ENCODE assay signal across 17 mouse cellular contexts in genomic region chr3:107597586-107598389, GRCm38 (mm10). TPM values are rescaled to one million over a fixed set of nuclear protein-coding genes. Genes with fewer than 3 reads are reported as not detected.
DNase-seq lines count a peak whose midpoint lies in the region; ATAC-seq and TF ChIP-seq lines count a peak whose summit lies in the region.
"Had no signal": no experiment of that assay in that cellular context is flagged by ENCODE, and none has a peak within 500 bp of the region (broad histone marks: within the 10 kb centered on the region; RNA-seq: fewer than 3 reads in every experiment).

No protein-coding gene starts in this region.

- ATAC-seq in midbrain, embryonic 15.5 days (replicated peaks): no peak
- ATAC-seq in limb, embryonic 12.5 days (ENCODE audit: insufficient number of reproducible peaks, insufficient read depth, low FRiP score, low TSS enrichment, low read depth): no peak

- TF ChIP-seq CTCF in gastrocnemius, adult 2 months (IDR thresholded peaks at IDR 0.05): no peak
- TF ChIP-seq CTCF in cerebellum, adult 2 months (IDR thresholded peaks at IDR 0.05; ENCODE audit: borderline replicate concordance, insufficient read depth, low read depth, low read length): no peak

- no peak overlapping the region for H3K27ac ChIP-seq in gastrocnemius, adult 2 months
- no peak overlapping the region for H3K27ac ChIP-seq in midbrain, embryonic 10.5 days (replicated peaks)
- no peak overlapping the region for H3K27ac ChIP-seq in midbrain, embryonic 15.5 days
- H3K27ac ChIP-seq in limb, embryonic 12.5 days: no peak overlapping the region
- H3K27ac ChIP-seq in cerebellum, adult 2 months (ENCODE audit: insufficient read depth, low read length): no peak overlapping the region

- no peak overlapping the region for H3K4me3 ChIP-seq in gastrocnemius, adult 2 months
- no peak overlapping the region; the same call in 1 of the 2 replicates for H3K4me3 ChIP-seq in midbrain, embryonic 10.5 days
- no peak overlapping the region for H3K4me3 ChIP-seq in midbrain, embryonic 15.5 days
- H3K4me3 ChIP-seq in limb, embryonic 12.5 days (replicated peaks): peak overlapping the region; percentile 63
- H3K4me3 ChIP-seq in cerebellum, adult 2 months (replicated peaks; ENCODE audit: insufficient read depth, low read depth, low read length): no peak overlapping the region

- TF ChIP-seq POLR2A in cerebellum, adult 2 months (IDR thresholded peaks at IDR 0.05; ENCODE audit: borderline replicate concordance, insufficient read depth, low read length): no peak

- H3K4me2 ChIP-seq in midbrain, embryonic 15.5 days: no peak overlapping the region
- H3K4me2 ChIP-seq in limb, embryonic 12.5 days: peak overlapping the region; percentile 92

- peak; percentile 12 for DNase-seq in gastrocnemius, adult 2 months
- DNase-seq in gastrocnemius, postnatal 4 days (ENCODE audit: low spot score in 2 of 2): no peak
- DNase-seq in midbrain, embryonic 10.5 days (ENCODE audit: low spot score): peak; percentile 47
- peak; percentile 55 for DNase-seq in embryo, embryonic 11 days
- no peak for DNase-seq in cerebellum, adult 2 months
- no peak for DNase-seq in ovary, adult 18-20 months (ENCODE audit: low spot score)
- DNase-seq: cerebellum, adult 18-20 months; heart, postnatal 36 days; left cerebral cortex, postnatal 4 days; lung, adult 2 months; thymus, postnatal 14 days had no signal

- no peak overlapping the region for H3K9ac ChIP-seq in midbrain, embryonic 15.5 days
- no peak overlapping the region; the same call in 1 of the 2 replicates for H3K9ac ChIP-seq in limb, embryonic 12.5 days (replicated peaks)

- H3K4me1 ChIP-seq in midbrain, embryonic 10.5 days: peaks cover 32% of the 10 kb centered on the region
- peaks cover 19% of the 10 kb centered on the region for H3K4me1 ChIP-seq in midbrain, embryonic 15.5 days
- peaks cover 64% of the 10 kb centered on the region for H3K4me1 ChIP-seq in limb, embryonic 12.5 days (replicated peaks)
- no peaks in the 10 kb centered on the region; the same call in 1 of the 2 replicates for H3K4me1 ChIP-seq in cerebellum, adult 2 months (ENCODE audit: control insufficient read depth, insufficient read depth, low read length)

- no peaks in the 10 kb centered on the region for H3K9me3 ChIP-seq in midbrain, embryonic 10.5 days (replicated peaks)
- H3K9me3 ChIP-seq in midbrain, embryonic 15.5 days: no peaks in the 10 kb centered on the region
- no peaks in the 10 kb centered on the region for H3K9me3 ChIP-seq in limb, embryonic 12.5 days

- H3K36me3 ChIP-seq in midbrain, embryonic 10.5 days: no peaks in the 10 kb centered on the region
- H3K36me3 ChIP-seq in midbrain, embryonic 15.5 days (replicated peaks): no peaks in the 10 kb centered on the region
- 0 out of 2 replicates have a peak, but pooled peaks cover 7% of the 10 kb centered on the region for H3K36me3 ChIP-seq in limb, embryonic 12.5 days

- intact Hi-C loops in gastrocnemius, adult 2 months (cut with DNase I): no loop called here

- 3% methylated on average over 22 of the region's 22 CpGs for WGBS in midbrain, embryonic 10.5 days
- 5% methylated on average over 22 of the region's 22 CpGs for WGBS in midbrain, embryonic 15.5 days
- WGBS in limb, embryonic 12.5 days: 7% methylated on average over 22 of the region's 22 CpGs
- 34% methylated on average over 22 of the region's 22 CpGs for WGBS in cerebellum, adult 2 months

- peaks cover 97% of the 10 kb centered on the region for H3K27me3 ChIP-seq in midbrain, embryonic 10.5 days (ENCODE audit: low read depth, poor library complexity, severe bottlenecking)
- H3K27me3 ChIP-seq in midbrain, embryonic 15.5 days (replicated peaks): peaks cover 69% of the 10 kb centered on the region
- peaks cover 86% of the 10 kb centered on the region for H3K27me3 ChIP-seq in limb, embryonic 12.5 days
- peaks cover 21% of the 10 kb centered on the region; the same call in 1 of the 2 replicates for H3K27me3 ChIP-seq in cerebellum, adult 2 months (ENCODE audit: control insufficient read depth, insufficient read depth, low read length)

RNA-seq across cellular contexts. Expression of gene Alx3, which starts 3.0 kb away (rescaled TPM):
- not detected for total RNA-seq in gastrocnemius, adult 2 months (2021)
- total RNA-seq in gastrocnemius, postnatal 4 days (2021): not detected
- 4.9 and 6.7 TPM in 2 replicates for polyA plus RNA-seq in midbrain, embryonic 10.5 days (2016; fragmentation: Nextera tagmentation; extraction: Ambion mirVana)
- polyA plus RNA-seq in midbrain, embryonic 15.5 days (2015; fragmentation: Nextera tagmentation; extraction: Ambion mirVana): 1.0 and 1.2 TPM in 2 replicates
- 14.5 and 15.1 TPM in 2 replicates for polyA plus RNA-seq in limb, embryonic 12.5 days (2016; fragmentation: Nextera tagmentation; extraction: Ambion mirVana)
- polyA plus RNA-seq in cerebellum, adult 2 months (2012; rRNA removed): 0.08 and 0.30 TPM in 2 replicates
- total RNA-seq: granulocyte monocyte progenitor cell, adult 5-6 weeks; heart, postnatal 36 days; megakaryocyte, adult 5-6 weeks had no signal
- polyA plus RNA-seq: lung, adult 2 months had no signal

RNA-seq across cellular contexts. Expression of gene Gm10961, which starts 33.3 kb away (rescaled TPM):
- not detected for total RNA-seq in gastrocnemius, adult 2 months (2021)
- total RNA-seq in gastrocnemius, postnatal 4 days (2021): not detected
- not detected in 2 replicates for polyA plus RNA-seq in midbrain, embryonic 10.5 days (2016; fragmentation: Nextera tagmentation; extraction: Ambion mirVana)
- polyA plus RNA-seq in midbrain, embryonic 15.5 days (2015; fragmentation: Nextera tagmentation; extraction: Ambion mirVana): not detected in 2 replicates
- not detected in 2 replicates for polyA plus RNA-seq in limb, embryonic 12.5 days (2016; fragmentation: Nextera tagmentation; extraction: Ambion mirVana)
- not detected in 2 replicates for polyA plus RNA-seq in cerebellum, adult 2 months (2012; rRNA removed)
- total RNA-seq: granulocyte monocyte progenitor cell, adult 5-6 weeks; heart, postnatal 36 days; layer of hippocampus, postnatal 14 days; left cerebral cortex, postnatal 4 days; megakaryocyte, adult 5-6 weeks had no signal
- polyA plus RNA-seq: kidney, embryonic 14.5 days; lung, adult 2 months had no signal

RNA-seq across cellular contexts. Expression of gene Strip1, which starts 33.7 kb away (rescaled TPM):
- 10 to 100 TPM; 16.6 to 20.4 TPM for total RNA-seq in gastrocnemius, adult 2 months (2021)
- total RNA-seq in gastrocnemius, postnatal 4 days (2021): 10 to 100 TPM; 26.6 to 31.5 TPM
- polyA plus RNA-seq in midbrain, embryonic 10.5 days (2016; fragmentation: Nextera tagmentation; extraction: Ambion mirVana): 70.0 and 83.8 TPM in 2 replicates
- 178 and 182 TPM in 2 replicates for polyA plus RNA-seq in midbrain, embryonic 15.5 days (2015; fragmentation: Nextera tagmentation; extraction: Ambion mirVana)
- polyA plus RNA-seq in limb, embryonic 12.5 days (2016; fragmentation: Nextera tagmentation; extraction: Ambion mirVana): 79.8 and 79.9 TPM in 2 replicates
- 93.6 and 97.3 TPM in 2 replicates for polyA plus RNA-seq in cerebellum, adult 2 months (2012; rRNA removed)

RNA-seq across cellular contexts. Expression of gene Ubl4b, which starts 42.9 kb away (rescaled TPM):
- not detected for total RNA-seq in gastrocnemius, adult 2 months (2021)
- not detected for total RNA-seq in gastrocnemius, postnatal 4 days (2021)
- polyA plus RNA-seq in midbrain, embryonic 10.5 days (2016; fragmentation: Nextera tagmentation; extraction: Ambion mirVana): 0.12 TPM in 1 of 2 replicates, not detected in the other
- not detected in 2 replicates for polyA plus RNA-seq in midbrain, embryonic 15.5 days (2015; fragmentation: Nextera tagmentation; extraction: Ambion mirVana)
- 0.15 and 0.24 TPM in 2 replicates for polyA plus RNA-seq in limb, embryonic 12.5 days (2016; fragmentation: Nextera tagmentation; extraction: Ambion mirVana)
- not detected in 2 replicates for polyA plus RNA-seq in cerebellum, adult 2 months (2012; rRNA removed)
- total RNA-seq: granulocyte monocyte progenitor cell, adult 5-6 weeks; heart, postnatal 36 days; layer of hippocampus, postnatal 14 days; megakaryocyte, adult 5-6 weeks had no signal
- polyA plus RNA-seq: kidney, embryonic 14.5 days; lung, adult 2 months had no signal

Comparison
In these comparisons a context has a peak if more than half of its experiments do, and no peak if none do; other contexts are left out.
1. DNase-seq: peak in gastrocnemius, adult 2 months (single experiment), midbrain, embryonic 10.5 days (single experiment) and embryo, embryonic 11 days (single experiment); none in gastrocnemius, postnatal 4 days (0 of 2), cerebellum, adult 2 months (0 of 2) and ovary, adult 18-20 months (single experiment).